Mouse (Mus musculus): ENCODE results near the gene Pick1.

- TF ChIP-seq CTCF (IDR thresholded peaks at IDR 0.05; ENCODE audit: extremely low read depth, insufficient read depth, low read length) (no peak), POLR2A (IDR thresholded peaks at IDR 0.05; ENCODE audit: extremely low read depth, insufficient read depth, low read length) (no peak)
These were observed 52.4 kb downstream of the Pick1 start for GRCm38 (mm10) chr15:79281389-79281788.
